Mouse (Mus musculus): Measurements from ENCODE around the gene D1Pas1. TPM values are rescaled to one million over a fixed set of nuclear protein-coding genes. Genes with fewer than 3 reads are reported as not detected.

The D1Pas1 gene
- 0.01 TPM in 1 of 2 replicates, not detected in the other for polyA plus RNA-seq (2012; rRNA removed)

DNA sequence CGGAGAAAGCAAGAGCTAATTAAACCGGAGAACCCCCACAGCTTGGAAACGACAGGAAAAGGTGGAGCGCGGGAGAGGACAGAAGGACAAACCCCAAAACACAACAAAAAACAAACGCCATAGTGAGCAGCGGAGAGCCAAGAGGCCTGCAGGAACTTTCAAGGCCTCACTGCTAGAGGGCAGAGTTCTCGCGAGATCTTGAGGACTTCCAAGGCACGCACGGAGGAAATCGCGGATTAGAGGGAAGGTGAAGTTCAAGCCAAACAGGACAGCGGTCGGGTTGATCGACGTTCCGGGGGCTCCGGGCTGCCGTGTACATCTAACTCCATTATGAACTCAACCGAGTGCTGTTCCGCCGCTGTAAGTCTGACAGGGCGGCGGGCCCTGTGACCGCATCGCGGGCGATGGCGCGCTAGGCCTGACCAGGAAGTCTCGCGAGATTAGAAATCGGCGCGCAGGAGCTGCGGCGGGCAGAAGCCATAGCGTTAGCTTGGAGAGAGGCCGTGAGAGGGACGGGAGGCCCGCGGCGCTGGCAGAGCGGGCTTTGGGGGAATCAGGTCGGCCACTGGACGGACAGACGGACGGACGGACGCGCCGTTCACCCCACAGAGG is at the start of gene D1Pas1:
TSS of gene D1Pas1 (plus strand) at position 216 of the 612 bp plus-strand sequence.
- no peak for DNase-seq (ENCODE audit: low spot score)

DNA sequence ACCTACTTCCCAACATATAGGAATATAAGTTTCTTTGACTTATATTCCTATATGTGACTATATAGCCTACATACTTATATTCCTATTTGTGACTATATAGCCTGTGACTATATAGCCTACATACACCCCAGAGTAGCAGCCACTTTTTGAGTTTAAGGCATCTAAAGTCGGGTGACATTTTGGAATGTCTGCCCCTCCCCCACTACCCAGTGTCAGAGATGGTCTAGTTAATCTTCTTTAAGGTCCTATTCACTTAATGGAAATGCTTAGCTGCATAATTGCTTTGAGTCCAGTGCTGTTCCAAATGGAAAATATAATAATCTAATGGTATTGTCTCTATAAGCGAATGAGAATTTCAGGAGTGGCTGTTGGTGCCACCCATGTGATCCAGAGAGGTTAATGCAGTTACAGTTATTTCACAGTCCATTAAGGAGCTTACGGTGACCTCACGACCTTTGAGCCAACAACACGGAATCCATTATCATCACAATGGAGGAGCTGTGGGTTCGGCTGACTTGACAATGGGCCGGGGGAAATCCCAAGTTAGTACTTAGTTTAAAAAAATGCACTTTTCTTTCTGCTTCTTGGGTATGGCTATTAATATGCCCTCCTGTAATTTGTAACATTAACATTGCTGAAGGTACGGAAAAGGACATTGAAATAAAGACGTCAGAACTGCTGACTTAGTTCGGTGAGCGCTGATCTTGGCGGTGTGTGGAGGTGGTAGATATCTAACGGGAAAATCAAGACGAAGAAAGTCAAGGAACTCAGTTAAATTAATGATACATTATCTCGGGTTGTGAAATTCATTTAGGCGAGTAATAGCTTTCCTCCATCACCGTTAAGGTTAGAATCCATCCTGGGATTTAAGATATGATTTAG is 44.5 kb upstream of the D1Pas1 start:
- DNase-seq (ENCODE audit: low spot score): no peak

DNA sequence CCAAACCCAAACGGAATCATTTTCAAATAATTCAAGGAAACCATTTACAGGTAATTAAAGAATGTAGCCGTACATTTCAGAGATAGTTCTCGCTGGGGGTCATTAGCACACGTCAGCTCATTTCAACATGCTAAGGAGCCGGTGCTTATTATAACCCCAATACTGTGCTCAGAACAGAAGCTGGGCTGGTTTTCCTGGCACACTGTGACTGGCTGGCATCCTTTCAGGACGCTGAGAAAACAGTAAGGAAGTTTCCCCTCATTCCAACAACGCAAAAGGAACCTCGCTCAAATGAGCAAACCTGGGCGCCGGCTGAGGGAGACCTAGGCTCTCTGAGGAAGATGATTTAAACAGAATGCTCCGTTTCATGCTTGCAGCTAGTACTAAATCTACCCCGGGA is 43.2 kb upstream of the D1Pas1 start:
- DNase-seq (ENCODE audit: low spot score): no peak

DNA sequence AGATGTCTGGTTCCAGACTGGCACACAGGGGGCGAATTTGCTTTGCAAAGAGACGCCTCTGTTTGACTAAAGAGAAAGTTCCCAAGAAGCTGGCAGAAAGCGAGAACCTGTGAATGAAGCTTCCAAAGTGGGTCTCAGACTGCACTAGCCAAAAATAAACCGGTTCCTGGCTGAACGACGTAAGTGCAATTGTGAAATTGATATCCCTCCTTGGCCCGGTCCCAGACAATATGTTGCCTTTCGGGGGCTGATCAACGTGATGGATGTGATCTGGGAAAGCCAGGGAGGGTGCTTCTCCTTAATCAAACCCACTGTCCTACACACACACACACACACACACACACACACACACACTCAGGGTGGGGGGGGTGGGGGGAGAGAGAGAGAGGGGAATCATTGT is 41.8 kb upstream of the D1Pas1 start:
- DNase-seq (ENCODE audit: low spot score): no peak

DNA sequence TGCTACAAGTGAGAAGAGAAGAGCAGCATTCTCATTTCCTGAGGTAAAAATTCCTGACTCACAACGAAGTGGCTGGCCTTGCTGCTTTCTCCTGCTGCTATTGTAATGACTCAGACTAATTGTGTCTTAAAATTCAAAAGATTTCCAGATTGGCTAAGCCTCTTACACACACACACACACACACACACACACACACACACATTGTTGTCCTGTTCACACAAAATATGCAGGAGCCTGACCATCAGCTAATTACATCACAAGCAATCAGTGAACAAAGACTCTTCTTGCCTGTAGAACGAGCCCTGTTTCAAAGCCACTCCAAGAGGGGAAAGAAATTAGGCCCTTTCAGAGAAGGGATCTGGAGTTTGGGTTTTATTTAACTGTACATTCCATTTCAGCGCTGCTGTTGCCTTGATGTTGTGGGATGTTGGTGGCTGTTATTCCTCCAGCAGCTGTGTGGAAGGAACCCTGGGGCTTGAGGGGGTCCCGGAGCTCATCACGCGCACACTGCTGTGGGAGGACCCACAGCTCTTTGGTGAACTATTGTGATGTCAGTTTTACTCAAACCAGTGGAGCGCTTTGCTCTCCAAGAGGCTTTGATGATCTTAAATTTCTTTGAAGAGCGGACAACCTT is 40.8 kb upstream of the D1Pas1 start:
- no peak for DNase-seq (ENCODE audit: low spot score)

DNA sequence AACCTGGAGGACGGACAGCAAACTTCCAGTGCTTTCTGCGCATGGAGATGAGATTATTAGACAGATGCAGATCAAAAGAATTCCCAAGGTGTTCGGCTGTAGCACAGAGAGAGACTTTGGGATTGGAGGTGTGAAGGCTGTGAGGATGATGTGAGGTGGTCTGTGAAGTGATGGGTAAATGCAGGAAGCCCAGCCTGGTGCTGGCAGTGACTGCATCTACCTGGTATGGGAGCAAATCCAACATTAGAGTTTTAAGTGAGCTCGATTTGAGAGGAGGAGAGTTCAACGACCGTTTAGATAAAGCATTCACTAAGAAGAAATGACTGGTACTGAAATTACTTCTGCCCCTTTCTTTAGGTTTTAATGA is 40.3 kb upstream of the D1Pas1 start:
- DNase-seq (ENCODE audit: low spot score): no peak

DNA sequence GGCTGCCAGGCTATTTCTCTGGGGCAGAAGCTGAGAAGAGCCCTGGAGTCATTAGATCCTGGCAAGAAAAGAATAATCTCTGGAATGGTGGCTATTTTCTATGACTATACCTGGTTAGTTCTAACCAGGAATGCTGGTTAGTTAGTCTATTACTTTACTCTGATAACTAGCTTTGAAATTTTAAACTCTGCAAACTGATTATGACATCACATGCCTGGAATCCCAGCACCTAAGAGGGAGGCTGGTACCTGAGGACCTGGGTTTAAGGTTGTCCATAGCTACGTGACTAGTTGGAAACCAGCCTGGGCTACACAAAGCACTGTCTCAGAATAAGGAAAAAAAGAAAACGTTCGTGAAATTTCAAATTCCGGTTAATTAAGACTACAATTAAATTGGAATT is 39.7 kb upstream of the D1Pas1 start:
- no peak for DNase-seq (ENCODE audit: low spot score)

DNA sequence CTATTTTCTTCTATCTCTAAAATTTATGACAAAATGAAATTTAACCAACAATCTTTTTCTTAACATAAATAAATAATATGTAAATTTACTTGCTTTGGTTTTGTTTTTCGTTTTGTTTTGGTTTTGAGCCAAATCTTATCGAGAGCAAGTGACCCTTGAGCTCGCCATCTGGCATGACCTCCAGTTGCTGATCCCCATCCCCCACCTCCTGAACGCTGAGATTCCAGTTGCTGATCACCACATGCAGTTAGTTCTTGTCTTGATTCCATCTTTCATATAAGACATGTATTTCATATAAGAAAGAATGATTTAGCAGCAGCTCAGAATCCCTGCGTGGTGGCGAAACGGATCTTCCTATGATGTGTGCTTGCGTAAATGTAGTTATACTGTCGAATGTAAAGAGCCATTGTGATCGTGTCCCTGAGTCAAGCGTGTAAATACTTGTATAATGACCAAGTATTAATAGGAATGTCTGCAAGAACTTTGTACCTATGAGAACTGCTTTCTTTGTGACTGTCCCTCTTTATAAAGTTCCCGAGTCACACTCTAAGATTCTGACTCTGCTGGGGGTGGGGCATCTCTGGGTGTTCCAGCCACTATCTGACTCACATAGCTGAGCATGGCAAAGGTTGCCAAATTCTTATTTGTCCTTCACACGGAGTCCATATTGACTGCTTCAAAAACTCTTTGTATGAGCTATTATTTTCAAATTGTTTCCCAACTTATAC is 36.9 kb upstream of the D1Pas1 start:
- DNase-seq (ENCODE audit: low spot score): no peak

DNA sequence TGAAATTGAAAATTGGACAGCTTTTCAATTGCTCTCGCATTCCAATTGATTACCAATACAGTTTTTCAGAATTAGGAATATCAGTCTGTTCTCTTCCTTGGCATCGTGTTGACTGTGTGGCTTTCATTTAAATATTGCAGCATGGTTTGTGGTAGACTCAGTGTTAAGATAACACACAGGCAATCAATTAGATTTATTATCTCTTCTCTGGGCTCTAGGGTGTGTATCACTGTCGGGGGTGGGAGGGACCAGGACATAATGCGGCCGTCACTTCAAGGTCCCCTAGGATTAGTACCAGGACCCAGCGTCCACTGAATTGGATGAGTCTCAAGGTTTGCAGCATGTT is 36.4 kb upstream of the D1Pas1 start:
- DNase-seq (ENCODE audit: low spot score): no peak

DNA sequence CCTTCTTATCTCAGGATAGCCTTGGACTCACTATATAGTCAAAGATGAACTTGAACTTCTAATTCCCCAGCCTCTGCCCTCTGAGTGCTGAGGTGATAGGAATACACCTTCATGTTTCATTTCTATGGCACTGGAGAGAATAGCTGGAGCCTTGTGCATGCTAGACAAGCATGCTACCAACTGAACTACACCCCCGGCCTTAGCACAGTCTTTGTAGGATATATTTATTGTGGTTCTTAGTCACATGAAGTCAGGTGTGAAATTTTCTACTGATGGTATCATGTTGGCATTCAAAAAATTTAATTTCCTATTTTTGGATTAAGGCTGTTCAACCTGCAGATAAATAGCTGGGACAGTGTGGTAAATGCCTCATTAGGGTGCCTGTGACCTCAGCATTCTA is 33.0 kb upstream of the D1Pas1 start:
- DNase-seq (ENCODE audit: low spot score): no peak

DNA sequence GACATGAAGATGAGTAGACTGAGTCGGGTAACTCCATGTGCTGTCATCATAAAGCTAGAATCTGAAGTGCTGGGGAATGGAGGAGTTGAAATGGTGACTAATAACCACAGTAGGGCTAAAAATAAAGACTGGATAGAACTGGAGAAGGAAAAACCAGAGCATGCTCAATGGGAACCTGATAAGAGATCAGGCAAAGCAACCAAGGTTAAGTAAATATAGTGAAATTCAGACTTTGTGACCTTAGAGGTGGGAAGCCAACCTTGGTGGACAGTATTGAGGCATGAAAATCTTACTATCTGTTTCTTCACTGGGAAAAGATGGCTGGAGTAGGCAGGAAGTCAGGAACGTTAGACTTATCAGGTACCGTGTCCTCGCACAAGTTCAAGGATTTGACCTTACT is 14.8 kb upstream of the D1Pas1 start:
- no peak for DNase-seq (ENCODE audit: low spot score)

DNA sequence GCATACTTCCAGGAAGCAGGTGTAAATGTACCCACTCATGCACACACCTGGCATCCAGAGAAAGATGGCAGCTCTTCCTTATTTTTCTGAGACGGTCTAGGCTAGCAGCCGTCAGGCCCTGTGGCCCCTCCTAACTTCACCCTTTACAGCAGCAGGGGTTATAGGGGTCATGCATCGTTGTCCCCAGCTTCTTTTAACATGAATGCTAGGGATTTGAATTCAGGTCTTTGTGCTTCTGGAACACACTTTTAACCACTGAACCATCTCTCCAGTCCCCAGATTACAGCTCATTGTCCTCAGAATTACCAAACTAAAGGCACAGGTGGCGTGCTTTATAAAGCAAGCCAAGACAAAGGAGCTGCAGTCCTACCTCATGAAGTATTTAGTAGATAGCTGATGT is 12.6 kb upstream of the D1Pas1 start:
- no peak for DNase-seq (ENCODE audit: low spot score)

DNA sequence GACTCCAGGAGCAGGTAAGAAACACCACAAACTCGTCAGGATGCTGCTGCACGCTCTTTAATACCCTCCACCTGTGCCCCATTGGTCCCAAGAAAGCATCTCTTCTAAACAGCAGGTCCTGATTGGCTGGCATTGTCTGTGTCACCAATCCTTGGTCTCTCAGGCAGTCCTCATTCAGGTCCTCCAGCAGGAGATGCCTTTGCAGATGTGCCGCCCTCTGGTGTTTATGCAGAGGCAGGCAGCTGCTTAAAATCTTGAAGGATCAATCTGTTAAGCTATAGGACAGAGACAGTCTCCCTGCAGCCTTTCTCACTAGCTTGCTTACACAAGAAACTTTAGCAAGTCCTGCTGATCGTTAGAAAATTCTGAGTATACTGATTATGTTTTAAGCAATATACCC is 7.8 kb upstream of the D1Pas1 start:
- no peak for DNase-seq (ENCODE audit: low spot score)

DNA sequence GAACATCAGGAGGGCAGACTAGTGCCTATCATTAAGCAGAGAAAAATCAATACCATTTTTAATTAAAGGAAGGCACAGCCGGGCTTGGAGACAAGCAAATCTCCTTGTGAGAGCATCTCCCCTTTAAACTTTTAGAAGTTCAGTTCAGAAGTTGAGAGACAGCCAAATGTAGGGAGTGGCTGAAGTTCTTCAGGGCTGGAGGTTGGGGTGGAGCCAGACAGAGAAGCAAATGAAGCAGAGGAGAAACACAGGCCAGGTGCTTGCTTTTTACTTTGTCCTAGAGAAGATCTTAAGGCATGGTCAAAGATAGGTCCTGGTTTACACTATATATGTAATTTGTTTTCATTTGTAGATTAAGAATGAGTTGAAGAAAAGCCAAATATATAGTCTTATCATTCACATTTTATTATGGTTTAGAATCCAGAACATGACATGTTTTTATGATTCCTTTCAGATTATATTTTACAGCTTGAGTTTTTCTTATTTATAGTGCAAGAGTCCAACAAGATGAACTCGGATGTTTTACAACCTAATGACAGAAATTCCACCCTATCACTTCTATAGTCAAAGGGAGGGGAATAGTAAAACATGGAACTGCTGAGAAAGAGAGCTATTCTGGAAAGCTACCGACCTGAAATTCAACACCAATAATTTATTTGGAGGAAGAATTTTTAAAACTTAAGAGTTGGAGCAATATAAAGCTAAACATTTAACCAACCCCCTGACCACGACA is 2.9 kb upstream of the D1Pas1 start:
- no peak for DNase-seq (ENCODE audit: low spot score)

DNA sequence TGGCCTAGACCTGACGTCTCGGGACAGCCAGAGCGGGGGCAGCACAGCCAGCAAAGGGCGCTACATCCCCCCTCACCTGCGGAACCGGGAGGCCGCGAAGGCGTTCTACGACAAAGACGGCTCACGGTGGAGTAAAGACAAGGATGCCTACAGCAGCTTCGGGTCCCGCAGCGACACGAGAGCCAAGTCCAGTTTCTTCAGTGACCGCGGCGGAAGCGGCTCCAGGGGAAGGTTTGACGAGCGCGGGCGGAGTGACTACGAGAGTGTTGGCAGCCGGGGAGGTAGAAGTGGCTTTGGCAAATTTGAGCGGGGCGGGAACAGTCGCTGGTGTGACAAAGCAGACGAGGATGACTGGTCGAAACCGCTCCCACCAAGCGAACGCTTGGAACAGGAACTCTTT is 710 bp downstream of the D1Pas1 start:
- no peak for DNase-seq (ENCODE audit: low spot score)

DNA sequence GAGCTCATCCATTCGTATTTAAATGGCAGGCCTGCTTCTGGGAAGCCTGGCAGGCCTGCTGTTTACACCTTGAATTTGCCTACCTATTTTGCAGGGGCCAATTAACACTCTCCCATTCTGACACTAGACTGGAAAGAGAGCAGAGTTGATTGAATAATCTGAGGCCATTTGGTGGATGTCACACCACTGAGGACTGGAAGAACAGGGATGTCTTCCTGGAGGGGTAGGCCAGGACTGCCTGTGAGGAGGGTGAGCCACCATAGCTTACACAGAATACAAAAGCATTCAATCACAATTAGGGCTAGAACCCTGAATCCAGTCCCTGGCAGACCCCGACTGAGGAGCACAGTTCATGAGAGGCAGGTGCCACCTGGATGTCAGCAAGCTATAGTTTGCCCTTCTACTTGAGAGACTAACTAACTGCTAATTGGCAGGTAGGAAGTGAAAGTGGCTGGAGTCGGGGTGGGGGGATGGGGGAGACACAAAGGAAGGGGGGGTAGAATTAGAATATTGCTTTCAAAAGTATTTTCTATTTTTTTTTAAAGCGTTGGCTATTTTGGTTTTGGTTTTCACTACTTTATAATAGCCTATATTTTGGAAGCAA is 9.8 kb downstream of the D1Pas1 start:
- no peak for DNase-seq (ENCODE audit: low spot score)

DNA sequence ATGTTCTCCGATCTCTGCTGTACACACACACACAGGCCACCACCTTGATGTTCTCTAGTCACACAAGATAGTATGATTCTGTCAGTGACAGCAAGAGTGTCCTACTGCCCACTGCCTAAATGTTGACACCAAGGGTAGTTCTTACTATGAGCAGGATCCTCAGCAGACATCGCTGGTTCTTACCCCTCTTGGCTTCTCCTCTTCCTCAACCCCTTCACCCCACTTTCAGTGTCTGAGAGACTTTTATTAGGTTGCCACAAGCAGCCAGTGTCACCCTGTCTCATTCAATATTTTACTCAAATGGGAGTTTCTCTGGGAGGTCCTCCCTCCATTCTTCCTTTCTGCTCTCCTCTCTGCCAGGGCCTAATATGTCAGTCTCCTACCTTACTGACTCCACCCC is 10.6 kb downstream of the D1Pas1 start:
- no peak for DNase-seq (ENCODE audit: low spot score)

DNA sequence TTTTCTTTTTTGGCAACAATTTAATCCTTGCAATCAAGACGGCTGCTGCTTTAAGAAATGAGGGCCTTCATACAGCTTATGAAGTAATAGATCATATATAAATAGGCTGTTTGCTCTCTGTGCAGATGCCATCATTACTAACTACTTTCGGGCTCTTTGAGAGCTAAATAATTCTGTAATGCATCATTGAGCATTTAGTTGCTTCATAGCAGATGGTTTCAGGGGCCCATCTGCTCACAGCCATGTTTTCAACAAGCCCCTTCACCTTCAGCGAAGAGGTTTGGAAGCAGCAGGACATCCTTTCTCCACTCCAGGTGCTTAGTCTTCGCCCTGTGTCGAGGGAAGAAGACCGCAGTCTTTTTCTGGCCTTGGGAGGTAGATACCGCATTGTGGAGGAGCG is 12.2 kb downstream of the D1Pas1 start:
- DNase-seq (ENCODE audit: low spot score): no peak

DNA sequence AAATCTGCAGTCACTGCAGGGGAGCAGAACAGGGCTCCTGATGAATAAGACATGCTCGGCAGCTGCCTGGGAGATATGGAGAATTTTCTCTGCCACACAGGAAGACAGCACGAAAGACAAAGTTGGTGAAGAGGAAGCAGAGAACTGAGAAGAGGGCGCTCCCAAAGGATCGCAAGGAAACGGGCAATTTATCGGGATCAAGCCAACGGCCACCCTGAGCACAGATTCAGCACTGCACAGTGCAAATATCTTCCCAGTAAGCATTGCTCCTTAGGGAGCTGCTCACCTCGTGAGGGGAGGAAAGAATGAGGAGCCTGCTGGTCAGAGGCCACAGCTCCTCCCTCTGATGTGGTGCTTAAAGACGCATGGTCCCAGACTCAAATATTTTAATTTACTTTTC is 13.3 kb downstream of the D1Pas1 start:
- no peak for DNase-seq (ENCODE audit: low spot score)

DNA sequence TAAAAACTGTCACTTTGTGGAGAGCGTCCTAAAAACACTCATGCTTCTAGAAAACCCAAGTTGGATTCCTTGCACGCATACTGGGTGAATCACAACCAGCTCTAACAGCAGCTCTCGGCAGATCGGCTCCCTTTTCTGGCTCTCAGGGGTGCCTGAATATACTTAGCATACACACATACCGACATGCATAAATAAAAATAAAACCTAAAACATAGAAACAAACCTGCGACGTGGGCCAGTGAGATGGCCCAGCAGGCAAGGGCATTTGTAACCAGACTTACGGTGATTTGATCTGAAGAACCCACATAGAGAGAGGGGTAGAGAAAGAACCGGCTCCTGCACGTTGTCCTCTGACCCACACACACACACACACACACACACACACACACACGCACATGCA is 17.9 kb downstream of the D1Pas1 start:
- no peak for DNase-seq (ENCODE audit: low spot score)

DNA sequence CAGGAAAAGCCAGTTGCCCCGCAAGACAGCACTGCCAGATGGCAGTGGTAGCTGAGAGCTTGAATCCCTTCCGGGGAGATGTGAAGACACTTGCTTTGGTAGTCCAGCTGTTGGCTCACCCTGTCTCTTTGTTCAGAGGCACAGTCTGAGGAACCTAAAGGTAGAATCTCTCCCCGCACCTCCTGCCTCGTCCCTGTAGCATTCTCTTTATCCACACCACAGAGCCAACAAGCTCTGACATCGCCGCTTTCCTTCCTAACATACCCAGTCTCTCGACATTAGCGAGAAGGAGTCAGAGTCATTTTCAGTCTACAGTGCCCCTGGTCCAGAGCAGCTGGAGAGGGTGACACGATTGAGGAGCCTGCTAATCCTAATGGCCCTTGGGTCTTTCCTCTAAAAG is 18.9 kb downstream of the D1Pas1 start:
- DNase-seq (ENCODE audit: low spot score): no peak
